Comparison of ENCODE assay signal across 19 mouse cellular contexts in genomic region chr17:72983471-72983870, GRCm38 (mm10).
DNase-seq lines count a peak whose midpoint lies in the region; ATAC-seq and TF ChIP-seq lines count a peak whose summit lies in the region.
"Had no signal": no experiment of that assay in that cellular context is flagged by ENCODE, and none has a peak within 500 bp of the region (broad histone marks: within the 10 kb centered on the region; RNA-seq: fewer than 3 reads in every experiment).

No protein-coding gene starts in this region.

- H3K36me3 ChIP-seq in liver, adult 2 months (ENCODE audit: control insufficient read depth, insufficient read depth, low read length), result no peaks in the 10 kb centered on the region
- H3K36me3 ChIP-seq in liver, embryonic 12.5 days, result no peaks in the 10 kb centered on the region
- H3K36me3 ChIP-seq: forebrain, embryonic 15.5 days; heart, embryonic 10.5 days; heart, embryonic 13.5 days had no signal

- no peak overlapping the region for H3K4me2 ChIP-seq in liver, embryonic 12.5 days
- H3K4me2 ChIP-seq: forebrain, embryonic 15.5 days; heart, embryonic 13.5 days; hindbrain, embryonic 14.5 days had no signal

- WGBS in liver, adult 2 months, result 65% methylated on average over 7 of the region's 7 CpGs
- WGBS in liver, embryonic 12.5 days (ENCODE audit: insufficient replicate concordance), result 81% methylated on average over 7 of the region's 7 CpGs

- DNase-seq in liver, adult 2 months (ENCODE audit: extremely low read depth, low read depth, low spot score), result peak; percentile 89
- DNase-seq in adrenal gland, postnatal 10 days, result peak; percentile 72
- peak; percentile 31 for DNase-seq in fat pad, adult 2 months (ENCODE audit: extremely low read depth, low read depth, low spot score)
- DNase-seq in thymus, postnatal 0 days (ENCODE audit: low spot score), result no peak
- DNase-seq in left cerebral cortex, postnatal 4 days, result no peak
- DNase-seq in right cerebral cortex, postnatal 25 days, result no peak
- DNase-seq: B cell, adult 2 months; cerebellum, adult 11-12 months; cerebellum, adult 8-10 months; gastrocnemius, postnatal 25 days; heart, adult 2 months; heart, postnatal 14 days; heart, postnatal 4 days had no signal

- H3K27ac ChIP-seq in liver, adult 2 months (replicated peaks; ENCODE audit: insufficient read depth, low read depth, low read length), result no peak overlapping the region
- no peak overlapping the region for H3K27ac ChIP-seq in liver, embryonic 12.5 days
- H3K27ac ChIP-seq: forebrain, embryonic 15.5 days; heart, adult 2 months; heart, embryonic 10.5 days; heart, embryonic 13.5 days; hindbrain, embryonic 14.5 days had no signal

- ATAC-seq in liver, embryonic 12.5 days, result no peak
- ATAC-seq: forebrain, embryonic 15.5 days; intestine, postnatal 0 days had no signal

- no peak overlapping the region for H3K4me3 ChIP-seq in liver, adult 2 months (ENCODE audit: insufficient read depth, low read depth, low read length)
- no peak overlapping the region for H3K4me3 ChIP-seq in liver, embryonic 12.5 days
- H3K4me3 ChIP-seq: forebrain, embryonic 15.5 days; heart, adult 2 months; heart, embryonic 10.5 days; heart, embryonic 13.5 days had no signal

- no peak for TF ChIP-seq POLR2A in liver, adult 2 months (IDR thresholded peaks at IDR 0.05; ENCODE audit: extremely low read depth, insufficient read depth, low read length)

- TF ChIP-seq CTCF in liver, adult 2 months (IDR thresholded peaks at IDR 0.05; ENCODE audit: low read depth, low read length), result no peak

- no peaks in the 10 kb centered on the region for H3K79me2 ChIP-seq in liver, adult 2 months (ENCODE audit: control insufficient read depth, insufficient read depth, low read length)

- no peak overlapping the region for H3K9ac ChIP-seq in liver, adult 2 months (ENCODE audit: low read depth, low read length)
- no peak overlapping the region for H3K9ac ChIP-seq in liver, embryonic 12.5 days
- H3K9ac ChIP-seq: forebrain, embryonic 15.5 days; heart, embryonic 13.5 days; hindbrain, embryonic 14.5 days had no signal

- 0 out of 2 replicates have a peak, but pooled peaks cover 1% of the 10 kb centered on the region for H3K4me1 ChIP-seq in liver, adult 2 months (ENCODE audit: control insufficient read depth, insufficient read depth, low read length)
- no peaks in the 10 kb centered on the region for H3K4me1 ChIP-seq in liver, embryonic 12.5 days
- H3K4me1 ChIP-seq: forebrain, embryonic 15.5 days had no signal

- H3K27me3 ChIP-seq in liver, adult 2 months (ENCODE audit: control insufficient read depth, insufficient read depth, low read length), result no peaks in the 10 kb centered on the region
- H3K27me3 ChIP-seq in liver, embryonic 12.5 days (replicated peaks), result no peaks in the 10 kb centered on the region
- H3K27me3 ChIP-seq: forebrain, embryonic 15.5 days; heart, embryonic 13.5 days had no signal

- intact Hi-C loops in left cerebral cortex, postnatal 4 days (cut with DNase I), result no loop called here

- no peaks in the 10 kb centered on the region for H3K9me3 ChIP-seq in liver, embryonic 12.5 days (replicated peaks)
- H3K9me3 ChIP-seq: forebrain, embryonic 15.5 days; heart, embryonic 10.5 days; heart, embryonic 13.5 days had no signal

Comparison
In these comparisons a context has a peak if more than half of its experiments do, and no peak if none do; other contexts are left out.
1. DNase-seq: peak in liver, adult 2 months (single experiment), adrenal gland, postnatal 10 days (single experiment) and fat pad, adult 2 months (single experiment); none in thymus, postnatal 0 days (single experiment), left cerebral cortex, postnatal 4 days (single experiment) and right cerebral cortex, postnatal 25 days (single experiment).